Mouse (Mus musculus) regulatory T cell (primary cell): ENCODE results near the gene Cdc42ep5.

Experiments
- in situ Hi-C: fragments of 300-600 bp; cut with MboI, MseI; formaldehyde crosslinking; loops from one replicate; pipeline ENCODE4 v1.15.1; 2025; ENCODE audit warnings: high pct_unique_total_duplicates

Cdc42ep5 gene

GRCm38 (mm10) chr7:4130686-4131452 is 33.8 kb downstream of the Cdc42ep5 start:
- in situ Hi-C loops = loop anchor here (25.0 kb wide), 2 partner anchors 519 to 931 kb away; partner anchors contain the start of genes Ndufa3, Oscar, U2af2 and Zfp580

- in situ Hi-C loops = loop anchor here (5.0 to 25.0 kb wide), 4 partner anchors 102 to 933 kb away; partner anchors contain the start of genes Ndufa3, Oscar, U2af2 and Zfp580
Measured at GRCm38 (mm10) chr7:4128860-4129259, 35.8 kb downstream of the Cdc42ep5 start.

- in situ Hi-C loops = loop anchor here (5.0 to 25.0 kb wide), 4 partner anchors 101 to 934 kb away; partner anchors contain the start of genes Ndufa3, Oscar, U2af2 and Zfp580
Measured at GRCm38 (mm10) chr7:4127894-4128293, 36.8 kb downstream of the Cdc42ep5 start.

- in situ Hi-C loops = loop anchor here (5.0 to 25.0 kb wide), 4 partner anchors 100 to 935 kb away; partner anchors contain the start of genes Ndufa3, Oscar, U2af2 and Zfp580
Measured at GRCm38 (mm10) chr7:4126992-4127785, 37.5 kb downstream of the Cdc42ep5 start.

- in situ Hi-C loops = loop anchor here (5.0 to 25.0 kb wide), 4 partner anchors 98 to 937 kb away; partner anchors contain the start of genes Ndufa3, Oscar, U2af2 and Zfp580
Measured at GRCm38 (mm10) chr7:4125306-4125705, 39.4 kb downstream of the Cdc42ep5 start.

GRCm38 (mm10) chr7:4124856-4125255 is 39.8 kb downstream of the Cdc42ep5 start:
- in situ Hi-C loops = loop anchor here (5.0 to 25.0 kb wide), 4 partner anchors 98 to 937 kb away; partner anchors contain the start of genes Ndufa3, Oscar, U2af2 and Zfp580

- in situ Hi-C loops = no loop called here
Measured at GRCm38 (mm10) chr7:4124315-4124759, 40.3 kb downstream of the Cdc42ep5 start.

- in situ Hi-C loops = no loop called here
Measured at GRCm38 (mm10) chr7:4123732-4124131, 40.9 kb downstream of the Cdc42ep5 start.

- in situ Hi-C loops = no loop called here
Measured at GRCm38 (mm10) chr7:4122783-4123182, 41.9 kb downstream of the Cdc42ep5 start.

- in situ Hi-C loops = no loop called here
Measured at GRCm38 (mm10) chr7:4122076-4122768, 42.4 kb downstream of the Cdc42ep5 start.

GRCm38 (mm10) chr7:4119976-4120921 is 44.4 kb downstream of the Cdc42ep5 start:
- in situ Hi-C loops = no loop called here

- in situ Hi-C loops = no loop called here
Measured at GRCm38 (mm10) chr7:4119344-4119902, 45.2 kb downstream of the Cdc42ep5 start, which contains the start of gene Ttyh1. Ttyh1 (plus strand) TSS chr7:4119408.

- in situ Hi-C loops = no loop called here
Measured at GRCm38 (mm10) chr7:4117050-4117814, 47.4 kb downstream of the Cdc42ep5 start.

- in situ Hi-C loops = no loop called here
Measured at GRCm38 (mm10) chr7:4111766-4112165, 52.9 kb downstream of the Cdc42ep5 start.

- in situ Hi-C loops = no loop called here
Measured at GRCm38 (mm10) chr7:4103411-4103810, 61.2 kb downstream of the Cdc42ep5 start.
